Mouse (Mus musculus): Measurements from ENCODE around the gene Wbp1l.

The Wbp1l gene

DNA sequence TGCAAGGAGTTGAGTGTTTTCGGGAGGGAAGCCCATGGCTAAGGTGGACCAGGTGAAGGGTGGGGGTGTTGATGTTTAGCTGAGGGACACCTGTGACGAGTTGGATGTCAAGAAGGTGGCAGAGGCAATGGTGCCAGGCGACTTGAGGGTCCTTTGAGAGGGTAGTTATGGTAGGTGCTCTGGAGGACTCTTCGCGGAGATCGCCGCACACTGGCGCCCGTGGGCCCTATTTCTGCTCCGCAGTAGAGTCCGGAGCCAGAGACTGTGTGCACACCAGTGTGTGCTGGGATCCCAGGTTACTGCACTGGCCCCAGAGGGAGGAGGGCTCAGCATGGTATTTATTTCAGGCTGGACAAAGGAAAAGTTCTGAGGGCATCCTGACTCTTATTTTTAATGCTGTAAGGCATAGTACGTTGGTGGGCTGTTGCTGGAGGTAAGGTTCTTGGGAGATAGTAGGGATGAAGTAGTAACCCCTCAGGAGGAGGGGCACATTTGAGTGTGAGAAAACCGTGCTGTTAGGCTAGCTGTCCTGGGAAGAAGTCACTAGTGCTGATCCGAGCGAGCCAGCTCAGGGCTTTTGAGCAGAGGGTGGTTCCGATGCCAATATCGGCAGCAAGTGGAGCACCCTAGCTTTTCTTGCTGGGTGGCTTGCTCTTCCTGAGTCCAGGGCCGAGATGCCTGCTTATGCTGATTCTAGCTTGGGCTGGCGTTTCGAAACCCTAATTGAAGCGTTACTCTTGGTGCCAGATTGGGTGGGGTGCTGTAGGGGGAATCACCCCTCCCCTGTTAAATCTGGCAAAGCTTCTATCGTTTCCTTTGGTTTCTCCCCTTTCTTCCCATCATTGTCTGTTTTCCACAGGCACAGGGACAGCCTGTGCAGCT, 732 bp downstream of the Wbp1l start:
- in situ Hi-C loops (cut with MboI), result no loop called here

DNA sequence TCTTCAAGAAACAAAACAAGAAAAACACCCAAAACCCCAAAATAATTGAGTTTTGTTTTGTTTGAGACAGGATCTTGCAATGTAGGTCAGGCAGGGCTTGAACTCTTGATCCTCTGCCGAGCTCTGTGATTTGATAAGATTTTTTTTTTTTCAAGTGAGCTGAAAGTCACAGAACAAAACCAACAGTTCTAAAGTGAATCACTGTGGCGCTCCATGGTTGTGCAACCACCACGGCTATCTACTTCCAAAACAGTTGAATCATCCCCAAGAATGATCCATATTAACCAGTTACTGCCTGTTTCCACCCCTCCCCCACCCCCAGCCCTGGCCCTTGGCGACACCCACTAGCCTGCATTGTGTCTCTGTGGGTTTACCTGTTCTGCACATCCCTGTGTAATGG, 1.5 kb downstream of the Wbp1l start:
- in situ Hi-C loops (cut with MboI), result no loop called here

DNA sequence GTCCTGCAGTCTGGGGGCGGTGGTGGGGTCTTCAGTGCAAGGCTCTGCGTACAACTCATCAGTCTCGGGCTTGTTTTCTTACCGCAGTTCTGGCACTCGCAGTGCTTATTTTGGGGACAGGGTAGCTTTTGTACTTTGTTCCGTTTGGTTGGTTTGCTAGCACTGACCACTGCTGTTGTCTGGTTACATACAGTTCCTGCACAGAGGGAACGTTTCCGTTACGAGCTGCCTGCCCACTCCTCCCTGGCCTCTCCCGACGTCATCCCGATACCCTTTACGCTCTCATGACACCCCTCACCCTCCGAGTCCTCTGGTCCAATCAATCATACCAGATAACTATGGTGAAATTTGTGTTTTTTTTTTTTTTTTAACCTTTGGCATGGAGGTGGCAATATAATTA, 2.6 kb downstream of the Wbp1l start:
- in situ Hi-C loops (cut with MboI), result no loop called here

DNA sequence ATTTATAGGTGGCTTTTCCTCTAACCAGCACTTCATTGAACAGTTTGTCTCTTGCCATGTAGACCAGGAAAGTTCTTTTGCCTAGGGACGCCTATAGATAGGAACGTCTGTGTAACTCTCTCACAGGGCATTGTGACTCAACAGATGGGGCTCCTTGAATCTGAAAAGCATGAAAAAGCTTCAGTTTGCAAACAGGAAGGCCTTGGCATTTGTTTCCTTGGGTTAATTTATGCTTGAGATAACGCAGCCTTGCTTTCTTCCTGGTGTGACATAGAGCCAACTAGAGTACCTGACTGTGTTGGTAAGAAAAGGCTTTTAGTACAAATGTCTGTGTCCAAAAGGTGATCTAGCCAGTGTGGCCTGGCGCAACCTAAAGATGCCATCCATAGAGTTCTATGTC, 3.5 kb downstream of the Wbp1l start:
- in situ Hi-C loops (cut with MboI), result no loop called here

DNA sequence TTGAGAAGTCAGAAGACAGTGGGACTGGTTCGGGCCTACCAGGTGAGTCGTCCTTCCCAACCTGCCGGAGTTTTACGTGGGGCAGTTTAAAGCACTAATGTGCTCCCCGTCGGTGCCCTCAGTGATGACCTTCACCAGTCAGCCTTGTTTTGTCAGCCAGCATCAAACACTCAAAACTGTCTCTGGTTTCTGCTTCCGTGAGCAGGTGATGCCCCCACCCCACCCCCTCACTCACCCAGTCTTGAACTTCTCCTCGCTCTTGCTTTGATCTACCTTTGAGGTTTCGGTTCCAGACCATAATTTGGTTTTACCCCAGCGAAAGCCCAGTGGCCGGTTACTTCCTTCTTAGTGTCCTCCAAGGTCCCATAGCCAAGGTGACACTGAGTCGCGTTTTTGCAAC, 7.8 kb downstream of the Wbp1l start:
- in situ Hi-C loops (cut with MboI), result no loop called here

DNA sequence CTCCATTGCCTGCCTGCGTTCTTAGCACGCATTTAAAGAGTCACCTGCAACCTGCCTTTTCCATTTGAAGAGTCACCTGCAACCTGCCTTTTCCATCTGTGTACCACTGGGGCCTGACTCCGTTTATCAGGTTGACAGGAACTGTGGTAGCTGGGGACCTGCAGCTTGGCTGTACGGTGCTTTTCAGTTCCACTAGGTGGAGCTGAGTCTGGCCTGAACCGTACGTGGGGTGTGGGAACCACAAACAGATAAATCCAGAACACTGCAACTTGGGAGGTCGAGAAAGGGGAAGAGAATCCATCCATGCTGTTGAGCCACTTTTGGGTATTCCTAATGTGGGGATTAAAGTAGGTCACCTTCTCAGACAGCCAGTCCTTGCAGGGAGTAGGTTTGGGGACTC, 8.5 kb downstream of the Wbp1l start:
- in situ Hi-C loops (cut with MboI), result no loop called here

DNA sequence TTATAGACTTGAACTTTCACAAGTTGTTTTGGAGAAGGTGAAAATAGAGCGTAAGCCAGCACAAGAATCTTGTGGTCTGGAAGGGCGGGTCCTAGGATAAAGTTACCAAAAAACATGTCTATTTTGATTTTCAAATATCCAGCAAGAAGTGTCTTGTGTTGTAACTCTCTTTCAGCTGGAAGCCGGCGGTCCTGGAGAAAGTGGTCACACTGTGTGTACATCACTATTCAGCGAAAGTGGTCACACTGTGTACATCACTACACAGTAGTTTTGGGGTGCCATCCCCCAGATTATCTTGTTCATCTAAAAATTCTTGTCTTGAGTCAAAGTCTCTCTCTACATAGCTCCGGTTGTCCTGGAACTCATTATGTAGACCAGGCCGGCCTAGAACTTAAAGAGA, 9.3 kb downstream of the Wbp1l start:
- in situ Hi-C loops (cut with MboI), result no loop called here

DNA sequence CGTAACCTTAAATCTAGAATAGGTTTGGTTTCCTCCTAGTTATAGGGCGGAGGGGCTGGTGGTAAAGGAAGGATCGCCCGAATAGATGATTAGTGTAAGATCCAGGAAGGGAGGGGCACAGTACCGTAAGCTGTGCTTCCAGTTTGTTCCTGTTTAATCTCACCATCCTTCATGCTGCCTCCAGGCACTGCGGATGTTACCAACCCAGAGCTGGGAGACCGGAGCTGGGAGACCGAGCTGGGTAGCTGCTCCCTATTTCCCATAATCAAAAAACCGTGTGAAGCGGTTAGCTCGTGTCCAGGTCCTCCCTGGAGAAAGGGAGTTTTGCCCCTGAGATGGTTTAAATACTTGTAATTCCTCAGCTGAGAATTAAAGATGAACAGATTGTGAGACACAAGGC, 17.5 kb downstream of the Wbp1l start:
- in situ Hi-C loops (cut with MboI), result no loop called here

DNA sequence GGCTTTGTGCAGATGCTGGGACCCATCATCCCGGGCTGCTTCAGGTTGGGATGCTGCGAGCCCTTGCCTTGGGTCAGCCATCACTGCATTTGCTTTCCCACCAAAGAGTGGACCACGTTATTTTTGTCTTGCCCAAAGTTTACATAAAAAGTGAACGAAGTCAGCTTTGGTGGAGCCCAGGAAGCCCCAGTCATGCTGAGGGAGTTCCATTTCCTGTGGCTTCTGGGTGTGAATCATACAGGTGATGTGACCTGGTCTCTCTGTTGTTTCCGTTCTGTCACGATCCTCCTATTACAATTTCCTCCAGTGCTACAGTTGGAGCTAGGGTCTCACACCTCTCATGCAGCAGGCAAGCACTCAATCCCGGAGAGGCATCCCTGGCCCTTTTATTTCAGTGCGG, 18.5 kb downstream of the Wbp1l start:
- in situ Hi-C loops (cut with MboI), result no loop called here

DNA sequence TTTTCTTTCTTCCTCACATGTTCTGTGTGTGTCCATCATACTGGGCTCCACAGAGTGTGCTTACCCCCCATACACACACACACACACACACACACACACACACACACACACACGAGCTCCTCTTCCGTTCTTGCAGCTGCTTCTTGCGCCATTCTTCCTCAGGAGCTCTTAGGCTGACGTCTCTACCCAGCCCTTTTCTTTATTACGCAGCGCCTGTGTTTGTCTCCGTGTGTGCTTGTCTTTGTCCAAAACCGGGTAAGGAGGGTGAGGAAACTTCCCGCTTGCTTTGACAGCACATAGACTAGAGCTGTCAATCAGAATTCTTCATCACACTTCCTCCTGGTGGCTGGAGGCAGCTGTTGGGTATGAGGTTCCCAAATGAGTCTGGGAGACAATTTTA, 19.4 kb downstream of the Wbp1l start:
- in situ Hi-C loops (cut with MboI), result no loop called here

DNA sequence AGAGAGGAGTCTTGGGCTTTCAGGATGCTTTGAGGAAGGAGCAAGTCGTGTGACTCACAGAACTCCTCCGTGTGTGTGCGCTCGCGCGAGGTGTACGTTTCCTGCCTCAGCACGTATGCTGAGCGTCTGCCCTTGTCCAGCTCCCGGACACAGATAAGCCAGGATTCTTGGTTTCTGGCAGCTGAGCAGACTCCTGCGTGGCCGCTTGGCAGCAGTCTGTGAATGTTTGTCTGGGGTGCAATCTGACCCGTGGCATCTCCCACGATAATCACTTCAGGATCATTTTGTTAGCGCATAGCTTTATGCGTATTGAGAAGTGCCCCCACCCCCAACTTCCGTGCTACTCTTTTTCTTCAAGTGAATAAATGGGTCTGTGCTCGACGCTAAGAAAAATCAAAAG, 20.1 kb downstream of the Wbp1l start:
- in situ Hi-C loops (cut with MboI), result no loop called here

DNA sequence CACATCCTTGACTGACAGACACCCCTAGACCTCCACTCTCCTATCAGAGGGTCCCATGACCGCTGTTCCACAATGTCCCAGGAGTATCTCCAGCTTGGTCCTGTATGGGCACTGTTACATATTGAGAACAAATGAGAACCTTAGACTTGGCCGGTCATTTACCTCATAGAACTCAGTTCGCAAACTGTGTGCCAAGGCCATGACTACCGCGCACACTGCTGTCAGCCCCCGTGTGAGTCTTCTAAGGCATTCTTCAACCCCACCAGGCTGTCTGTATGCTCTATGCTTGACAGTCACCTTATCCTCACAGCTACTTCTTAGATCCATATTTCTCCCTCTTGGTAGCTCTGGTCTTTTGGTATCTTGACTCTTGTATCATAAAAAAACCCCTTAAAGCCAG, 20.6 kb downstream of the Wbp1l start:
- in situ Hi-C loops (cut with MboI), result no loop called here

DNA sequence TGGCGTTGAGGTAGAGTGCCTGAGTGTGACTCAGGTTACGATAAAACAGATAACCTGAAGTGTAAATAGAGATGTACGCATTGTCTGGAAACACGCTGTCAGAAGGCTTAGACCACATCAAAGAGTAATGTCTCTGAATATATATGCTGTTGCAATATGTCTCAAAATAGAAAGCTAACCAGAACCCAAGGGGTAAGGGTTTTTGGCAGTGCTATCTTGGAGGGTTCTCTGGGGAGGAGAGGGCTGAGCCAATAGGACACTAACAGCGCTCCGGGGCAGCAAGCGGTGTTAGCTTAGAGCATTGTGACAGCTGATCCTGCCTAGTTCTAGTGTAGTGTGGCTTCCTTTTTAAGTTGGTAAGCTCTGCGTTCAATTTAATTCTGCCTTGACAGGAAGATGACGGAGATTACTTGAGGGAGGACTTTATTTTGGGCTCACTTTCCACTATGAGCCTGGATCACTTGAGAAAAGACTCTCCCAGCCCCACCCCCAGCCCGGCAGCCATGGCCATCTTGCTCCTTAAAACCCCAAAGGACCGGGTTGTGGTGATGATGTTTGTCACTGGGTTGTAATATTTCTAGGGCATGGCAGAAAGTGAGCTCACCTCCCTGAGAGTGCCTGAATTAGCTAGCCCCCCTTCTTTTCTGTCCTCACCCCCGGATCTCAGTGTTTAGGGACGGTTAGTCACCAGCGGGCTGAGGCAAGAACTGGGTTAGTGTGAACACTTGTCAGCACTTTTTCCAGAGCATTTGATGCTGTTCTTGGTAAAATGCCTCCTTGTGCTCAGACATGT, 21.3 kb downstream of the Wbp1l start:
- in situ Hi-C loops (cut with MboI), result no loop called here

DNA sequence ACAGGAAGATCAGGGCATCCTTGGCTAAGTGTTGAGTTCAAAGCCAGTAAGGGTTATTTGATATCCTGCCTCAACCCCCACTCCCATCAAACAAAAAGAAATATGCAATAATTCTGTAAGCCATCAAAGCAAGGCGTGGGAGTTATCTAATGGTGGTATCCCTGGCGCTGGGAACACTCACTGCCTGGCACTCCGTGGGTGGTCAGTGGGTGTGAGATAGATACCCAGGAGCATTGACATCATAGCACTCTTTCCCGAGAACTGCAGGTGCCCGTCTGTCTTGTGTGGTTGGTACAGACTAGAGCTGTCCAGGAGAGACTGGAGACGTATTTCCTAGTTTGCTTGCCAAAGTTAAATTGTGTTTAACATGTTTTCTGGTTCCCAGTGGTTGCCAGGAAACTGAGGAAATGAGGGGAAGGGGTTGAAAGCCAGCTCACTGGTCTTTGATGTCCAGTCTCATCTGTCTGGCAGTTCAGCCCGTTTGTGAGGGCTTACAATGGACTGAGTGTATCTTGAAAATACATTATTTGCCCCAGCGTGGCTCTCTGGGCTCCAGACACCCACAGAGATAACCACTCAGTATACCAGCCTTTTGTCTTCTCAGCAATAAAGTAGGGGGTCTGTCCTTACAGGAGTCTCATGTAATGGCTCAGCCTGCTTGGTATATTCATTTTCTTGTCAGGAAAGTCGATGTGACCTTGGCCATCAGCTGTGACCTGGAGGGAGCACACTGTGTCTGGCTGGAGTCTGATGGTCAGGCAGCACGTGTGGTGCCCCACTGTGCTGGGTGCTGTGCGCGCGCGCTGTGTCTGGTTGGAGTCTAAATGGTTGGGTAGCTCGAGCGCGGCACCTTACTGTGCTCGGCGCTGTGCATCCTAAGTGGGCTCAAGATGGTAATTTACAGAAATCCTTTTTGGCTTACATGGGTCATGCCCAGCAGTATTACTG, 22.6 kb downstream of the Wbp1l start:
- in situ Hi-C loops (cut with MboI), result no loop called here

DNA sequence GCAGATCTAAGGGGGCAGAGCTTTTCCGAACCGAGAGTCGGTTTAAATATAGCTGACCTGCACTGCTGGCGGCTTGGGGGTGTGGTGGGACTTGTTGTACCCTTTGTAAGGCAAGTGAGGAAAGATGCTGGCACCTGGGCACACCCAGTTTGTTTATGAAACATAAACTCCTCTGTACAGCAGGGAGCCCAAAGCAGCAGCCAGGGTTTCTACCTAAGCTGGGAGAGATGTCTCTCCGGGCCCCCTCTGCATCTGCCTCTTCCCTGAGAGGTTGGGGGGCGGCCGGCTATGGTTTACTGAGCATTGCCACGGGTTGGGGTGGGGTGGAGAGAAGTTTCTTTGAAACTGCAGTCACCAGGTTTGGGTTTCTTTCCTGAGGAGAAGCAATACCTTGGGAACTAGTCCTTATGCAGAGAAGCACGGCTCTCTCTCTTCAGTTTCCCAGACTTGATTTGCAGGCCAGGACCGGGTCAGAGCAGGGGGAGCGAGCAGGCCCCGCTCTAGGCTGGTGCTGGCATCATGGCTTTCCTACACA, 23.8 kb downstream of the Wbp1l start:
- in situ Hi-C loops (cut with MboI), result no loop called here

DNA sequence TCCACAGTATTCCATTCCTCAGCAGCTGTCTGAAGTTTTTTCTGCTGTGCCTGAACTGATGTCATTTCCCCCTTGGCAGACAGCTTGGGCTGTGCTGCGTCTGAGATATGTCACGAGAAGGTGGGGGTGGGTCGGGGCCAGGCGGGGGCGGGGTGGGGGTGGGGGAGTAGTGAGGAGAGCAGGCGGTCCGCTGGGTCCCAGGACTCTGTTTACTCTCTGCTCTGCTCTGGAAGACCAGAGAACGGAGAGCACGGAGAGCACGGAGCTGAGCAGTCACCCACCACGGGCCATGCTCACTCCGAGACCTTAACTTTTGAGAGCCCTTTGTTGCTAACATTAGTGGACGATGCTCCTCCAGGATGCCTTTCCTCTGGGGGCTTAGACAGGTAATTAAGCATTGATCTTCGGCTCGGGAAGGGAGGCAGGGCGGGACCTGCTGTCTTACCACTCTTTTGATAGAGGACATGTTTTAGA, 24.3 kb downstream of the Wbp1l start:
- in situ Hi-C loops (cut with MboI), result no loop called here

DNA sequence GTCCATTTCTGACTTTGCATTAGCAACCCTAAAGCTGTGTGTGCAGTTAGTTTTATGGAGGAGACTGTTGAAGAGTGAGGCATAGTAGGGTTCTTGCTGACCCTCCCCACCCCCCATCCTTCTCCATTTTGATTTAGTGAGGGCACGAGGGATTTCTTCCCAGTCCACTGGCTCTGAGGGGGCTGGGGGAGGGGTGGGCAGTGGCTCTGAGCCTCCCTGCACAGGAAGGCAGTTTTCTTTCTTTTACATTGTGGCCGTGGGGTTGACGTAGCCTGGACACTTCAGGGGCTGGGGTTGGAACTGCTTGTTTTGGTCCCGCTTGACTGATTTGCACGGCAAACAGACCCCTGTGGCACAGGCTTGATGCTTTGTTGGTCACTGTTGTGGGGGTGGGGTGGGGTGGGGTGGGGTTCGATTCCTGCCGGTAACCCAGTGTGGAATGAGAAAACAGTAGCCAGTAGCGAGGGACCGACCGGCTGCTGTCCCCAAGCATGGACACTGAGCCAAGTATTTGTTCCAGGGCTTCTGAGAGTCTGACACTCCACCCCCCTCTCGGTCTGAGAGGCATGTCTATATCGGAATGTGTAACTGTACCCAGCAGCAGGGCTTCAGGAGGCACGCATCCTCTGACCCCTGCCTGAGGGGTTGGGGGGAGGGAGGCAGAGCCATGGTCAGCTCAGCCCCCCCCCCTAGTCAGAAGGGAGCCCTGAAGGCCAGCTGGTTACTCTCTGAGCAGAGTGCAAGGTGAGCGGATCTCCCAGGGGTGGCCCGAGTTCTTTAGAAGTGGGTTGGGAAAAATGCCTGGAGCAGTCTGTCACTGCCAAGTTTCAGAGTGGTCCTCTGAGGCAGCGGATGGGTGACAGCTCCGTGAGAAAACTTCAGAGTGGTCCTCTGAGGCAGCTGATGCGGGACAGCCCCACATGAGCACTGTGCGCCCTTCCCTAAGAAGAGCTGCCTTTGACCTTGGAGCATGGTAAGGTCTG, 25.2 kb downstream of the Wbp1l start:
- in situ Hi-C loops (cut with MboI), result no loop called here

DNA sequence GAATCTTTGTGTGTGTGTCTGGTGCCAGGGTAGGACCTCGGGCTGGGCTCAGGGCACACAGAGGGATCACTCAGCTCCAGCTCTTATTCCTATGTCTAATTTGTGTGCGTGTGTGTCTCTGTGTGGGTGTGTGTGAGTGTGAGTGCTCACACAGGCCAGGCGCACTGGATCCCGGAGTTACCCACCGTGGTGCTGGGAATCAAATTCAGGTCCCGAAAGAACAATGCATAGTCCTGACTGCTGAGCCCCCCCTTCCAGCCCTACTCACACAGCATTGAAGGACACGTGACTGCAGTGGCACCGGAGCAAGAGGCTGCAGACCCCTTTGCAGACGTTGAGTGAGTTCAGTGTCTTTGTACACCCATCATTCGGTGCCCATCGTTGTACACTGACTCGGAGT, 26.1 kb downstream of the Wbp1l start:
- in situ Hi-C loops (cut with MboI), result no loop called here

DNA sequence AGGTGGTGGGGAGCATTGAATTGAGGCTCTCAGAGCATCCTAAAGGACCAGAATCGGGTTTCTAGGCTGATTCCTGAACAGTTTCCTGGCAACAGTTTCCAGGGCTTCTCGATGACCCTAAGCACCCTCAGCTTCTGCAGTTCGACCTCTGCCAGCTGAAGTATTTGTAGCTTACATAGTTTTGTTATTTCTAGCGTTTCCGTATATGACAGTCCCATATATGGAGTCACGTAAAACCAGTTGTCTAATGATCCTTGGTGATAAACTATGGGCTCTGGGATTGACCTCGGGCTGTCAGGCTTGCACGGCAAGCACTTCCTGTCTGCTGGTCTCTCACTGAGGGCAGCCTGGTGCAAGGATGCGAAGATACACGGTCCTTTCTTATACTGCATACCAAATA, 26.6 kb downstream of the Wbp1l start:
- in situ Hi-C loops (cut with MboI), result no loop called here

DNA sequence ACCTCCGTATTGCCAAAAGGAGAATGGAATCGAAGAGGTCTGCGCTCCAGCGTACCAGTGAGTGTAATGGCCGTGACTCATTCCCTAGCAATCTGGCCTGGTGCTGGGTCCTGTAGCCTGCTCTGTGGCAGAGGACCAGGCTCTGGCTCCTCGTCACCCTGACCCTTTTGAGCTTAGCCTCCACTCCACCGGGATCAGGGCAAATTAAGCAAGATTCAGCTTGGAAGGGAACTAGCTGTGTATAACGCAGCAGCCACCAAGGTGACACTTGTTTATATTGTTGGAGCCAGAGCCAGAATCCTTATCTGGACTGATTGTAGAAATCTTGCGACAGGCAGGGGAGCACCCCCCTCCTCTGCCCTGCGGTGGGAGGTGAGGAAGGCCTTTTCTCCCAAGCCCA, 29.5 kb downstream of the Wbp1l start:
- in situ Hi-C loops (cut with MboI), result no loop called here

DNA sequence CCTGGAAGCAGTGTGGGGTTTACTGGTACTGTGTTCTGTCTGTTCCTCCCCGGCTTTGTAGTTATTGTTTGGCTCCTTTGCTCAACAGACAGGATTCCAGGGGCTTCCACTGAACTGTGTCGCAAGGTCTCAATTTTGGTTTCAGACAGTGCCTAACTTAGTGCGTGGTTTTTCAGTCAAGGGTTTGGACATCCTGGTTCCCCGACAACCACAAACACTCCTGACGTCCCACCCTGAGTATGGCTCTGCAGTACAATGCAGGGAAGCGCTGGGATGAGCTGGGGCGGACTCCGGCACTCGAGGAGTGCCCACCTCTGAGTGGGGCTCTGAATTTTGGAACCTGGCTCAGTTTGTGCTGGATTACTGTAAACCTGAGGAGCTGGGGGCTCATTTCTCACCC, 30.9 kb downstream of the Wbp1l start:
- in situ Hi-C loops (cut with MboI), result no loop called here
